Mouse (Mus musculus) brain, embryonic 14.5 days (tissue): ENCODE measurements around the gene Gm10985.

Experiments used
- CTCF ChIP-seq: fragments of 200-500 bp; IDR thresholded peaks from 2 replicates; pipeline ENCODE4 v1.5.1; 2012; ENCODE audit warnings: inconsistent platforms, mild to moderate bottlenecking, moderate library complexity, borderline replicate concordance; ENCODE audit not compliant: insufficient read depth, insufficient read length; ENCODE audit errors: extremely low read depth
- POLR2A ChIP-seq: fragments of 200-500 bp; IDR thresholded peaks from 2 replicates; pipeline ENCODE4 v1.6.1; 2012; ENCODE audit warnings: mild to moderate bottlenecking, inconsistent platforms, borderline replicate concordance; ENCODE audit not compliant: poor library complexity, insufficient read depth, insufficient read length, severe bottlenecking; ENCODE audit errors: extremely low read depth

DNA sequence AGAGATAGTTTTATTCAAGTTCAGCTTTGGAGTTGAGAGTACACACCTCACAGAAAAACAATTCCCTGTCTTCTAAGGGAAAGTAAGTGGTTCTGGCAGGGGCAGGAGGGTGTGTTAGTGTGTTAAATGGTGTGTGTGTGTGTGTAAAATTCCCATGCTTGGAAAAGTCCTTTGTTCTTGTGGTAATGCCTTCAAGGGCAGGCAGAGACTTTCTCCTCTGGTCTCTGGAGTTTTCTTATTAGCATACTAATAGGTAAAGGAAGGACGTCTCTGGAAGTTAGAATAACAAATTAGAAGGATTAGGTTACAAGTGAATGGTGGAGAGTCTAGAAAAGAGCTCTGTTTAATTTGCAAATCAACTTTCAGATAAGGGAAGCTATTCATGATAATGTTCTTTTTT is 24.4 kb downstream of the Gm10985 start:
- TF ChIP-seq CTCF (no peak), POLR2A (no peak)
